Mouse (Mus musculus): ENCODE results near the gene Krt71. TPM values are rescaled to one million over a fixed set of nuclear protein-coding genes. Genes with fewer than 3 reads are reported as not detected.

The Krt71 gene
- polyA plus RNA-seq, 1 experiment, result not detected

DNA sequence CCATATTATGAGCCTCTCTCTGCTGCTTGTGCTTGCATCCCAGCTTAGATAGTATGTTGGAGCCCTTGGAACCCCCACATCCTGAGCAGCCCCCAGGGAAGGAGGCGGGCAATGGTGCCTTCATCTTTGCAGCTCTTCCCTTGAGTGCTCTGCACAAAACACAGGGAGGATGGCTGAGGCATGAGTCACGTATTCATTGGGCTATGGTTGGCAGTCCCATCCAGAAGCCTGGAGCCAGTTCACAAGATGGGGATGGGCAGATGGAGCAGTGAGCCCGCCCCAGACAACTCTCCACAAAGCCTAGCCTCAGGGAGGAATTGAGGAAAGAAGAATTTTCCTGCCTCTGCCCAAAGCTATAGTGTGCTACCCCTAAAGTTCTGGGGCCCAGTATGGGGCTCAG is 27.1 kb downstream of the Krt71 start:
- TF ChIP-seq POLR2A (IDR thresholded peaks at IDR 0.05; ENCODE audit: low read depth, low read length) (no peak), CTCF (IDR thresholded peaks at IDR 0.05; ENCODE audit: borderline replicate concordance, insufficient read depth, low read length) (no peak)
- Histone ChIP-seq H3K4me1 (ENCODE audit: control insufficient read depth, insufficient read depth, low read length) (peaks cover 3% of the 10 kb centered on the region; the same call in 1 of the 2 replicates), H3K27ac (ENCODE audit: insufficient read depth, low read length) (no peak overlapping the region), H3K4me3 (ENCODE audit: insufficient read depth, low read length) (no peak overlapping the region)

DNA sequence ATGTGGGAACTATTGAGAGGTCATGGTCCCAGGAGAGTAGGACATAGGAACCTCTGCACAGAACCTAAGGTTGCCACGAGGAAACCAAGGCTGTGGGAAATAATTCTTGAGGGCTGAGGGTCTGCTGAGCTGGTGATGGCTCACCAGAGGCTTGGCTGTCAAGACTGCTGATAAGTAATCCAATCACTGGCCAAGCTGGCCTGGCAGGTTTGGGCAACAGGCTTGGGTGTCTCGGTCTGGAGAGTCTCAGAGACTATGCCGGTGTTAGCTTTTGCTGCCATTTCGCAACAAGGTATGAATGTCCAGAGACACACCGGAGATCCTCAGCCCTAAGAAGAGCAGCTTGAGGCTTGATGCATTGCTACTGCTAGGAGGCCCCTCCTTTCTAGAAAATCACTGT is 28.6 kb downstream of the Krt71 start:
- Histone ChIP-seq H3K4me3 (ENCODE audit: insufficient read depth, low read length) (no peak overlapping the region), H3K27ac (ENCODE audit: insufficient read depth, low read length) (no peak overlapping the region), H3K4me1 (ENCODE audit: control insufficient read depth, insufficient read depth, low read length) (peaks cover 3% of the 10 kb centered on the region; the same call in 1 of the 2 replicates)
- TF ChIP-seq POLR2A (IDR thresholded peaks at IDR 0.05; ENCODE audit: low read depth, low read length) (no peak), CTCF (IDR thresholded peaks at IDR 0.05; ENCODE audit: borderline replicate concordance, insufficient read depth, low read length) (no peak)

DNA sequence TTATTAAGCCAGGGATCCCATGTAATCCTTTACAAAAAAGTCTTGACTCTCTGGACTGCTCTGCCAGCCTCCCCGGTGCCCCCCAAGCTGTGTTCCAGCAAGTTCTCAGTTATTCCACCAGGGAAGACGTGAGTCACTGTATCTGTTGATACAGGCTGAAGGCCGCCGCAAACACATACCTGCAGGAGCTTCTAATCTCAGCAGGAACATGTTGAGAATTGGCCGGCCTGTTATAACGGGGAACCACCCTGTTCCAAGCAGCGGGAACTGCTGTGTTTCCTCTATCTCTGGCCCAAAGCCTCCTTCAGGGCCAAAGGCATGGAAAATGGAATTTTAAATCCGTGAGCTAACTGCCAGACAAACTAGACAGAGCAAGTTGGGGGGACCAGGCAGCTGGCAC is 29.2 kb downstream of the Krt71 start:
- Histone ChIP-seq H3K27ac (ENCODE audit: insufficient read depth, low read length) (no peak overlapping the region), H3K4me3 (ENCODE audit: insufficient read depth, low read length) (no peak overlapping the region), H3K4me1 (ENCODE audit: control insufficient read depth, insufficient read depth, low read length) (peaks cover 3% of the 10 kb centered on the region; the same call in 1 of the 2 replicates)
- TF ChIP-seq CTCF (IDR thresholded peaks at IDR 0.05; ENCODE audit: borderline replicate concordance, insufficient read depth, low read length), result no peak

DNA sequence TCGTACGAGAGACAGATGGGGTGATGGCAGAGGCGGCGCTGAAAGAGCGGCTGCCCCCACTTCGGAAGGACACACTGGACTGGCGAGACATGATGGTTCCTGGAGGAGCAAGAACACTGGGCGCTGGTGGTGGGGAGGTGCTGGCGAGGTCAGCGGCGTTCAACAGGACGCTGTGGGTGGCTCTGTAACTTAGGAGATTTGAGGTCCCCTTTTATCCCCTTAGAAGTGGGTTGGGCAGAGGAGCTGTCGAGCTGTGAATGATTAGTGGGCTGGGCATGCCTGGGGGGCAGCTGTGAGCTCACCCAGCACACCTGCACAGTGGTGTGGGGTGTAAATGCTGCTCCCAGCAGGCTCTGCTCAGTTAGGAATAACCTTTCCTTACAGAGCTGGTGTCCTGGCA is 30.2 kb downstream of the Krt71 start, which contains the start of gene Krt5:
Gene Krt5, minus strand, starts transcription at position 179 of the 400 bp plus-strand sequence.
- TF ChIP-seq CTCF (IDR thresholded peaks at IDR 0.05; ENCODE audit: borderline replicate concordance, insufficient read depth, low read length) (no peak), POLR2A (IDR thresholded peaks at IDR 0.05; ENCODE audit: low read depth, low read length) (no peak)
- H3K4me1 ChIP-seq (ENCODE audit: control insufficient read depth, insufficient read depth, low read length), result peaks cover 3% of the 10 kb centered on the region; the same call in 1 of the 2 replicates
- H3K27ac ChIP-seq (ENCODE audit: insufficient read depth, low read length), result no peak within 1 kb of the TSS
- H3K4me3 ChIP-seq (ENCODE audit: insufficient read depth, low read length), result no peak within 1 kb of the TSS

DNA sequence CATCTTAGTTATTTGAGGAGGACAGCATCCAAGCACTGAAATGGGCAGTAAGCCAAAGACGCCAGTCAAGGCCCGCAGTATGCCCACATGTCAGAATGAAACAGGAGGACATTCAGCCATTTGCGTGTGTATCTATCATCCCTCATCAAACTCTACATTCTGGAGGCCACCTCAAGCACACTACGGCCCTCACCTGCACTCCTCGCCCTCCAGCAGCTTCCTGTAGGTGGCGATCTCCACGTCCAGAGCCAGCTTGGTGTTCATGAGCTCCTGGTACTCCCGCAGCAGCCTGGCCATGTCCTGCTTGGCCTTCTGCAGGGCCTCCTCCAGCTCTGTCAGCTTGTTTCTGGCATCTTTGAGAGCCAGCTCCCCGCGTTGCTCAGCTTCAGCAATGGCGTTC is 34.2 kb downstream of the Krt71 start:
- H3K4me1 ChIP-seq (ENCODE audit: control insufficient read depth, insufficient read depth, low read length), result no peaks in the 10 kb centered on the region
- H3K27ac ChIP-seq (ENCODE audit: insufficient read depth, low read length), result no peak overlapping the region
- TF ChIP-seq POLR2A (IDR thresholded peaks at IDR 0.05; ENCODE audit: low read depth, low read length) (no peak), CTCF (IDR thresholded peaks at IDR 0.05; ENCODE audit: borderline replicate concordance, insufficient read depth, low read length) (no peak)
- no peak overlapping the region for H3K4me3 ChIP-seq (ENCODE audit: insufficient read depth, low read length)

DNA sequence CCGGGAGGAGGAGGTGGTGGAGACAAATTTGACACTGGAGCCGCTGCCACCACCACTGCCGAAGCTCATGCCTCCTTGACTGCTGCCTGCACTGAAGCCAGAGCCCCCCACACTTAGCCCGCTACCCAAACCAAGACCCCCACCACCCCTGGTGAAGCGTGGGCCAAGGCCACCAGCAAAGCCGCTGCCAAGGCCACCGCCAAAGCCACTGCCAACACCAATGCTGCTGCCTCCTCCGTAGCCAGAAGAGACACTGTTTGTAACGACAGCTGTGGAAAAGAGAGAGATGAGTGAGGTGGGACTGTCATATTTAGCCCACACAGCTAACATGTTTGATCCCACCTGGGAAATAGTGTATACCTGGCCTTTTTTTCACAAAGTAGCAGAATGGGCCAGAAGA is 35.5 kb downstream of the Krt71 start:
- Histone ChIP-seq H3K27ac (ENCODE audit: insufficient read depth, low read length) (no peak overlapping the region), H3K4me3 (ENCODE audit: insufficient read depth, low read length) (no peak overlapping the region), H3K4me1 (ENCODE audit: control insufficient read depth, insufficient read depth, low read length) (no peaks in the 10 kb centered on the region)
- TF ChIP-seq CTCF (IDR thresholded peaks at IDR 0.05; ENCODE audit: borderline replicate concordance, insufficient read depth, low read length) (no peak), POLR2A (IDR thresholded peaks at IDR 0.05; ENCODE audit: low read depth, low read length) (no peak)

DNA sequence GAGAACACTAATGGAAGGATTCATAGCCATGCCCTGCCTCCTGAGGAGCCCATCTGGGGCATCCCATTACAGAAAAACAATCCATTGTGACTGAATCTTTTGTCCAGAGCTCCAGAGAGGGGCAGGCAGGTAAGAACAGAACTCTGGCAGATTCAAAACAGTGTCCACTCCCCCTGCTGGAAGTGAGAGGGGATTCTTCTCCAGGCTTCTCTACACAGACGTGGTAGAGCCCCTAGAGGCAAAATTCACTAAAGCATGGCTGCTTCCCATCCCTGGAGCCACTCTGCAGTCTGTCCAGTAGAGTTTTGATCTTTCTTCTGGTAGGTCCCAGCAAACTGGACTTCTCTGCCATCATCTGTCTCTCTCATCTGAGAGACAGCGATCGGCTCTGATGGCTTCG is 38.8 kb downstream of the Krt71 start:
- H3K4me3 ChIP-seq (ENCODE audit: insufficient read depth, low read length), result no peak overlapping the region

DNA sequence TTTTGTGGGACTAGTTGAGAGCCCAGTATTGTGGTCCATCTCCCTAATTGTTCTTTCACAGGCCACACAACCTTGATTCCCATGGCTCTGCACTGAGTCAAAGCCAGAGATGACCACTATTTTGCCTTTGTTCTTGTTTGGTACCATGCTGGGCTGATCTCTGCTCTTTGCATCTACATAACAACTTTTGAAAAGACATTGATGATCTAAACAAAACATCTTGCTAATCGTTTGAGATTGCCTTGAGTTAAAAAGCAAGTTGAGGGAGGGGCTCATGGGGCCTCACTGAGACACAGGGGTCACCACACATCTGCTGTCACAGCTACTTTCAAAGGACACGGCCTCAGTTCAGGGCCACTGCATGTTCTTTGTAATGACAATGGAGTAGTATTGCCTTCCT is 40.5 kb downstream of the Krt71 start:
- no peaks in the 10 kb centered on the region for H3K4me1 ChIP-seq (ENCODE audit: control insufficient read depth, insufficient read depth, low read length)
- TF ChIP-seq POLR2A (IDR thresholded peaks at IDR 0.05; ENCODE audit: low read depth, low read length) (no peak), CTCF (IDR thresholded peaks at IDR 0.05; ENCODE audit: borderline replicate concordance, insufficient read depth, low read length) (no peak)
- H3K4me3 ChIP-seq (ENCODE audit: insufficient read depth, low read length), result no peak overlapping the region
- H3K27ac ChIP-seq (ENCODE audit: insufficient read depth, low read length), result no peak overlapping the region

More for the DNA sequence above, 38.8 kb downstream of the Krt71 start:
- H3K27ac ChIP-seq (ENCODE audit: insufficient read depth, low read length), result no peak overlapping the region
- TF ChIP-seq CTCF (IDR thresholded peaks at IDR 0.05; ENCODE audit: borderline replicate concordance, insufficient read depth, low read length), result no peak
- TF ChIP-seq POLR2A (IDR thresholded peaks at IDR 0.05; ENCODE audit: low read depth, low read length), result no peak
- no peaks in the 10 kb centered on the region for H3K4me1 ChIP-seq (ENCODE audit: control insufficient read depth, insufficient read depth, low read length)

DNA sequence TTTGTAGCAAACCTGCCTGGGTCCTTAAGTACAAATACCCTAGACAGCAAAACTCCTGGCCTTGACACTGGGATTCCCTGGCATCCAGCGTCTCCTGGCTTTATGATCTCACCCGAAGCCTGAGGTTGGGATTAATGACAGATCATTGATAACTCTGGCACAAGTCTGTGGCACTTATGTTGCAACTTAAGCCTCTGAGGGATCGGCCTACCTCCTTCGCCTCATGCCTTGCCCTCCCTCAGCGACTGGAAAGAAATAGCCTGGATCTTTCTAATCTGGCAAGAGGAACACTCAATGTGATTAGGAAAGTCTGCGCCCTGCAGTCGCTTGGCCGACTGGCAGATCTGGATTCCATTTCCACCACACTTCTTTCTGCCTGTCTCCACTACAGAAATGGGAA is 43.0 kb downstream of the Krt71 start:
- TF ChIP-seq CTCF (IDR thresholded peaks at IDR 0.05; ENCODE audit: borderline replicate concordance, insufficient read depth, low read length) (no peak), POLR2A (IDR thresholded peaks at IDR 0.05; ENCODE audit: low read depth, low read length) (no peak)
- H3K27ac ChIP-seq (ENCODE audit: insufficient read depth, low read length), result no peak overlapping the region
- H3K4me3 ChIP-seq (ENCODE audit: insufficient read depth, low read length), result no peak overlapping the region
- H3K4me1 ChIP-seq (ENCODE audit: control insufficient read depth, insufficient read depth, low read length), result no peaks in the 10 kb centered on the region

DNA sequence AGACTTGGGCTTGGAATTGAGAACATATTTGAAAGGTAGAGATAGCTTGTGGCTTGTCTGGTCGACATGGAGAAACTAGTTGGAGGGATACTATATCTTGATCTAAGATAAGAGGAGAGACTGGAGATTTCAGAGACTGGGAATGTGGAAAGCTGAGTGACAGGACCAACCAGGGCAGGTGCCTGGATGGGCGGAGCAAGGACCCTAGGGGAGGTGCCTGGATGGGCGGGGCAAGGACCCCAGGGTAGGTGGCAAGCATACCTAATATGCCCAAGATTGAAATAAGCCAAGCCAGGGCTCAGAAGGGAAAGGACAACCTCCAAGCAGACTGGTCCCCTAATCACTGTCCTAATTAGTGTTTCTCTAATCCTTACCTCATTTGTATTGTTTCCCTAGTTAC is 43.7 kb downstream of the Krt71 start:
- Histone ChIP-seq H3K4me1 (ENCODE audit: control insufficient read depth, insufficient read depth, low read length) (no peaks in the 10 kb centered on the region), H3K4me3 (ENCODE audit: insufficient read depth, low read length) (no peak overlapping the region), H3K27ac (ENCODE audit: insufficient read depth, low read length) (no peak overlapping the region)
- TF ChIP-seq POLR2A (IDR thresholded peaks at IDR 0.05; ENCODE audit: low read depth, low read length) (no peak), CTCF (IDR thresholded peaks at IDR 0.05; ENCODE audit: borderline replicate concordance, insufficient read depth, low read length) (no peak)
